Mouse (Mus musculus): Measurements from ENCODE around the gene Nme3. TPM values are rescaled to one million over a fixed set of nuclear protein-coding genes. Genes with fewer than 3 reads are reported as not detected.

The Nme3 gene
- polyA plus RNA-seq (2012; ENCODE audit: insufficient read depth, low replicate concordance), result 18.4 TPM in 1 of 2 replicates, not detected in the other

DNA sequence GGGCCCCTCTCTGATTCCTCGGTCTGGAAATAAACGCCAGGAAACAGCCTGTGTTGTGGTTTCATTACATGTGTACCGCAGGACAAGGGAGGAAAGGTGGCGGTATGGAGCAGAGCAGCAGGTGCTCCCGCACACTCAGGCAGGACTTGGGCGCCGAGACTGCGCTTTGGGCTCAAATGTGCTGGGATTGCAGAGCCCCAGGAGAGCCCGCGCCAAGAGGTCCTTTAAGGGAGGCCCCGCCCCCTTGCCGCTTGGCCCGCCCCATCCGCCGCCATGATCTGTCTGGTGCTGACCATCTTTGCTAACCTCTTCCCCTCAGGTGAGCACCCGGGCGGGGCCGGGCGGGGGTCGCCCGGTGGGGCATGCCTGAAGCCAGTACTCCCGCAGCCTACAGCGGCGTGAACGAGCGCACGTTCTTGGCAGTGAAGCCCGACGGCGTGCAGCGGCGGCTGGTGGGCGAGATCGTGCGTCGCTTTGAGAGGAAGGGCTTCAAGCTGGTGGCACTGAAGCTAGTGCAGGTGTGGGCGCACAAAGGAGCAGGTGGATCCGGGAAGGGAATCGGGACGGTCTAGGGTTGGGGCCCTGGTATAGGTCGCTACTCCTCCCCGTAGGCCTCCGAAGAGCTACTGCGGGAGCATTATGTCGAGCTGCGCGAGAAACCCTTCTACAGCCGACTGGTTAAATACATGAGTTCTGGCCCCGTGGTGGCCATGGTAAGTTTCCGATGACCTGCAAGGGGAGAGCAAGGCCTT, at the start of gene Nme3:
Nme3 (plus strand) TSS at position 260 of the 752 bp plus-strand sequence.
- peaks cover 72% of the 10 kb centered on the region for H3K36me3 ChIP-seq (replicated peaks; ENCODE audit: low read length)
- no peaks in the 10 kb centered on the region for H3K9me3 ChIP-seq
- H3K4me3 ChIP-seq (replicated peaks), result peak within 1 kb of the TSS; percentile 94
- no peaks in the 10 kb centered on the region for H3K27me3 ChIP-seq (replicated peaks)
- peaks cover 69% of the 10 kb centered on the region for H3K4me1 ChIP-seq
- TF ChIP-seq FLI1 (IDR thresholded peaks at IDR 0.05; ENCODE audit: low read length) (no peak), GATA1 (IDR thresholded peaks at IDR 0.05; ENCODE audit: borderline replicate concordance, low read length) (no peak)

DNA sequence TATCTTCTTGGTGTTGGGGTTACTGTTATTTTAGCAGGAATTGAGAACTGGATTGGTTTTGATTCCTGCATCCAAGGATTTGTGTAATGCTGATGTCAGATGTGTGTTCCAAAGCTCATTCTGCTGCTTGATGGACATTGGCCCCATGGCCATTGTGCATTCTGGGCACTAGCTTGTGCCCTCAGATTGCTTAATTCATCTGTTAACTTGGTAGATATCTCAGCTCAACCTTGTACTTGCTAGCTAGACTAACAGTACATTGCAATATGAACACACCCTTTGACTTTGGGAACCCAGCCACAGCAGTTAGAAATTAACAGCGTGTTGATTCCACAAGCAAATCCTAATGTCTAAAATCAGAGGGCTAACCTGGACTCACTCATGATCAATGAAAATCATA, 48.9 kb upstream of the Nme3 start:
- H3K9me3 ChIP-seq, result no peaks in the 10 kb centered on the region
- H3K27me3 ChIP-seq (replicated peaks), result no peaks in the 10 kb centered on the region
- H3K4me1 ChIP-seq, result peaks cover 36% of the 10 kb centered on the region
- H3K36me3 ChIP-seq (replicated peaks; ENCODE audit: low read length), result peaks cover 6% of the 10 kb centered on the region
- no peak for TF ChIP-seq FLI1 (IDR thresholded peaks at IDR 0.05; ENCODE audit: low read length)
- no peak for TF ChIP-seq GATA1 (IDR thresholded peaks at IDR 0.05; ENCODE audit: borderline replicate concordance, low read length)
- H3K4me3 ChIP-seq (replicated peaks), result no peak overlapping the region

DNA sequence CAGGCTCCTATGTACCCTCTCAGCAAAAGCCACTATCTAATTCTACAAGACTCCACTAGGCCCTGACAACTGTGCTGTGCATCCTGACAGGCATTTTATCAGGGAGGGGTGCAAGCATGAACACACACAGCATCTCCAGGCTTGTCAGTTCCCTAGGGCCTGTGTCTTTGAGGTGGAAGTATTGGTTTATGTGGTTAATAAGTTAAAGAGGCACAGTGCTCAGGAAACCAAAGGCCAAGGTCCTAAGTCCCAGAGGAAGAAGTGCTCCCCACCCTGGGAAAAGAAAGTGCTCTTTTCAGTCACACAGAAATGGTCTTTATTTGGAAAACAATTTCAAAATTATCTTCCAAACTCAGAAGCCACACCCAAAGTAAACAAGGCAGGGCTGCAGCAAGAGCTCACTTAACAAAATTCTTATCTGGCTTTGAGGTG, 47.7 kb upstream of the Nme3 start:
- Histone ChIP-seq H3K9me3 (no peaks in the 10 kb centered on the region), H3K36me3 (replicated peaks; ENCODE audit: low read length) (peaks cover 17% of the 10 kb centered on the region), H3K27me3 (replicated peaks) (no peaks in the 10 kb centered on the region), H3K4me3 (replicated peaks) (peak overlapping the region; percentile 100), H3K4me1 (peaks cover 41% of the 10 kb centered on the region)
- no peak for TF ChIP-seq GATA1 (IDR thresholded peaks at IDR 0.05; ENCODE audit: borderline replicate concordance, low read length)
- TF ChIP-seq FLI1 (IDR thresholded peaks at IDR 0.05; ENCODE audit: low read length), result no peak

DNA sequence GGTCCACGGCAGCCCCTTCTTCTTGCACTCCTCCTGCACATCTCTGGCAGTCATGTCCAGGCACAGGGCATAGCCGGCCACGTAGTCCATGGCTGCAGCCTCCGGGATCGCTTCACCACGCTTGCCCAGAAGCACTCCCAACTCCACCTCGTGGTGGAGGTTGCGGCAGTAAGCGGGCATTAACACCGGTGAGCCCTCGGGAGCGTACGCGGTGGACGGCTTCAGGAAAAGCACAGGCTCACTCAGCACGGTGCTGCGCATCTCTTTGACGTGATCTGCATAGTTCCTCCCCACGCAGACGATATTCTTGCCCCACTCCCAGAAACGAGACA, 46.6 kb upstream of the Nme3 start:
- H3K4me1 ChIP-seq, result peaks cover 39% of the 10 kb centered on the region
- H3K4me3 ChIP-seq (replicated peaks), result peak overlapping the region; percentile 100
- no peak for TF ChIP-seq FLI1 (IDR thresholded peaks at IDR 0.05; ENCODE audit: low read length)
- TF ChIP-seq GATA1 (IDR thresholded peaks at IDR 0.05; ENCODE audit: borderline replicate concordance, low read length), result no peak

DNA sequence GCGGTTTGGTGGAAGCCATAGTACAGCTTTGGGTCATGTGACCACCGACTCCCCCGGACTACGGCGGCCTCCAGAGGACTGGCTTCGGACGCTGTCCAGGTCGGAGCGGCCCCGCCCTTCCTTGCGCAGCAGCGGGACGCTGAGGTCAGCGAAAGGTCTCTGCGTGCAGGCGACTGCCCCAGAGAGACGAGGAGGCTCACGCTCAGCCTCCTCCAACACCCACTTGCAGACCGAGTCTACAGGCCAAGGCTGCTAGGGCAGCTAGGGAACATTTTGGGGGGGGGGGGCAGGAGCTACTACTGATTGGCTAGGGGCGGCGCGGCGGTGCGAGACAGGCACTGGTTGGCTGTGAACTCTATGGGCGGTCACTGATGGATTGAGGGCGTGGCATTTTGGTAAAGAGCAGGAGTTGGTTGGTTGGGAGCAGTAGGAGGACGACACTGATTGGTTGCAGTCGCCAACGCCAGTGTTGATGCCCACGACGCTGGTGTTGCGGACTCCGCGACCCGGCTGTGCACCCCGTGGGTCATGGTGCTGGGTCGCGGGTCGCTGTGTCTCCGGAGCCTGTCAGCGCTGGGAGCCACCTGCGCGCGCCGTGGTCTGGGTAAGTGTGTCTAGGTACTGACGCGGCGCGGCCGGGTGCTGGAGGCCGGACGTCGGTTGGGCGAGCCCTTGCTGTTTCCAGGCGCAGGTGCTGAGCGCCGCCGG, 46.1 kb upstream of the Nme3 start, which contains the start of gene Fahd1:
Fahd1 (minus strand) TSS at position 300 of the 708 bp plus-strand sequence.
- Histone ChIP-seq H3K9me3 (no peaks in the 10 kb centered on the region), H3K36me3 (replicated peaks; ENCODE audit: low read length) (peaks cover 30% of the 10 kb centered on the region), H3K4me3 (replicated peaks) (peak within 1 kb of the TSS; percentile 100), H3K4me1 (peaks cover 38% of the 10 kb centered on the region), H3K27me3 (replicated peaks) (no peaks in the 10 kb centered on the region)
- TF ChIP-seq GATA1 (IDR thresholded peaks at IDR 0.05; ENCODE audit: borderline replicate concordance, low read length) (no peak), FLI1 (IDR thresholded peaks at IDR 0.05; ENCODE audit: low read length) (no peak)

More for the DNA sequence above, 46.6 kb upstream of the Nme3 start:
- H3K36me3 ChIP-seq (replicated peaks; ENCODE audit: low read length), result peaks cover 26% of the 10 kb centered on the region
- H3K9me3 ChIP-seq, result no peaks in the 10 kb centered on the region
- no peaks in the 10 kb centered on the region for H3K27me3 ChIP-seq (replicated peaks)

DNA sequence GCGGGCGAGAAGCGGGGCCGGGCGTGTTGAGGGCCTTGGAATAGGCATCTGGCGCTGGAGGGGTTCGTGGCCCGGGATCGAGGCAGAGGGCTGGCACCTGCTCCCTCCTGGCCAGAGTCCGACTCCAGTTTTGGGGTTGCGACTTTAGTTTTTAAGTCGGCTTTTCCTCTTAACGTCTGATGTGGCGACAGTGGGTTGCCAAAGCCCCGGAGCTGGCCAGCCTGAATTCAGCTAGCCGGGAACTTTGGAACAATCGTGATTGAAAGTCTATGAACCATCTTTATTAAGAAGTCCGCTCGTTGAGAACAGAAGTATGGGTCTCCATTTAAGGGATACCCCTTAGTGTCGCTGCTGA, 45.5 kb upstream of the Nme3 start:
- TF ChIP-seq GATA1 (IDR thresholded peaks at IDR 0.05; ENCODE audit: borderline replicate concordance, low read length), result no peak
- no peak for TF ChIP-seq FLI1 (IDR thresholded peaks at IDR 0.05; ENCODE audit: low read length)
- no peaks in the 10 kb centered on the region for H3K9me3 ChIP-seq
- peak overlapping the region; percentile 100 for H3K4me3 ChIP-seq (replicated peaks)
- H3K27me3 ChIP-seq (replicated peaks), result no peaks in the 10 kb centered on the region
- peaks cover 38% of the 10 kb centered on the region for H3K4me1 ChIP-seq
- peaks cover 35% of the 10 kb centered on the region for H3K36me3 ChIP-seq (replicated peaks; ENCODE audit: low read length)

DNA sequence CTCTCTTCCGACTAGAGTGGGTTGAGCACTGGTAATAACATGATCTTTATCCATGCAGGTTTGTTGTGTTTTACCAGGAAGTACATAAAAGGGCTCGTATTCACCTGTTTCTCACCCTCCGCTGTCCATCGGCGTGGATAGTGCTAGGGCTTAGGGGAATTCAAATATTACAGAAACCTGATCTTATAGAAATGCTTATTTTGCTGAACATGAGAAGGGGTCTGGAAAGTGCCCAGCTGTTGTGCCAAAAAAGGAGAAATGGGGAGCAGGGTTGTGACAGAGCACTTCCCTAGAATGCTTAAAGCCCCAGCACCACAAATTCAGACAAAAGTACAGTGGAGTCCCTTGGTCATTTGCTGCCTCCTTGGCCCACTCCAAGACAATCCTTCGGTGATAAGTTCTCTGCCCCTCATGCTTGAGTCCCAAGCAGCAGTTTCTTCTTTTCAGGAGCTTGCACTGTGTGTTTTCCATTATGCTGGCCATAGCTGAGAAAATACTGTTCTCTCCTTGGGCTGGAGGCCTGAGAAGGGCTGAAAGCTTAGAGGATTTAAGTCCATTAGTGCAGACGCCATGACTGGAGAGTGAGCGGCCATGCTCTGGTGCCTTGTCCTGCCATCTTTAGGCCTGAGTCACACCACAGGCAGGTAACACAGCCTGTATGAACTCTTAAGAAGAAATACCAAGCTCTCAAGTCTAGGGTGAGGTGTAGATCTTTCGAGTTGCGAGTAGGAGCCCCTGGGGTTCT, 44.7 kb upstream of the Nme3 start:
- Histone ChIP-seq H3K4me1 (peaks cover 35% of the 10 kb centered on the region), H3K9me3 (no peaks in the 10 kb centered on the region), H3K27me3 (replicated peaks) (no peaks in the 10 kb centered on the region), H3K4me3 (replicated peaks) (peak overlapping the region; percentile 100), H3K36me3 (replicated peaks; ENCODE audit: low read length) (peaks cover 43% of the 10 kb centered on the region)
- no peak for TF ChIP-seq GATA1 (IDR thresholded peaks at IDR 0.05; ENCODE audit: borderline replicate concordance, low read length)
- TF ChIP-seq FLI1 (IDR thresholded peaks at IDR 0.05; ENCODE audit: low read length), result no peak

DNA sequence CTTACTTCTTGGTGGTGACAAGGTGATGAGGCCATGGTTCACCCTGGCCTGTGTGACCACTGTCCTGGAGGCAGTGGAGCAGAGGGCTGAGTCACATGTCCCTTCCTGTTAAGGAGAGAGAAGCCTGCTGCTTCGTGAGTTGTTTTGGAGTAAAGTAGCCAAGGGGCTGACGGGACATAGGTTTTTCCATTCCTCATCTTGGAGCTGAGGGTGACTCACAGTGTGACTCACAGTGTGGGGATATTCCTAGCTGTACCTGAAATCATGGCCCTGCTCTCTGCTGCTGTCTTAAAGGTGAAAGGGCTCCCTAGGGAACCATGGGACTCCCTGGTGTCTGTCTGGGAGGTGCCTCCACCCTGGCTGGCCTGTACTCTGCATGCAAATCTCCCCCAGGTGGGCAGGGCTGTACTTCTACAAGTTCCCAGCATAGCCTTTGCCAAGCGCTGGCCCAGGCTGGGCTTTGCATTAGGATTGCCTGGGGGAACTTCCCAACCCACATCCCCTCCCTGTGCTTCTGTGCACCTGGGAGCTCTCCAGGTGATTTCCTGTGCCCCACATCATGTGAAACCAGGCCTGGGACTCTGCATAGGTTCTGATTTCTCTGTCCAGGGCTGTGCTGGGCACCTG, 40.3 kb upstream of the Nme3 start:
- TF ChIP-seq FLI1 (IDR thresholded peaks at IDR 0.05; ENCODE audit: low read length), result no peak
- no peak for TF ChIP-seq GATA1 (IDR thresholded peaks at IDR 0.05; ENCODE audit: borderline replicate concordance, low read length)
- Histone ChIP-seq H3K4me3 (replicated peaks) (no peak overlapping the region), H3K27me3 (replicated peaks) (no peaks in the 10 kb centered on the region), H3K36me3 (replicated peaks; ENCODE audit: low read length) (peaks cover 73% of the 10 kb centered on the region), H3K4me1 (peaks cover 43% of the 10 kb centered on the region), H3K9me3 (no peaks in the 10 kb centered on the region)

DNA sequence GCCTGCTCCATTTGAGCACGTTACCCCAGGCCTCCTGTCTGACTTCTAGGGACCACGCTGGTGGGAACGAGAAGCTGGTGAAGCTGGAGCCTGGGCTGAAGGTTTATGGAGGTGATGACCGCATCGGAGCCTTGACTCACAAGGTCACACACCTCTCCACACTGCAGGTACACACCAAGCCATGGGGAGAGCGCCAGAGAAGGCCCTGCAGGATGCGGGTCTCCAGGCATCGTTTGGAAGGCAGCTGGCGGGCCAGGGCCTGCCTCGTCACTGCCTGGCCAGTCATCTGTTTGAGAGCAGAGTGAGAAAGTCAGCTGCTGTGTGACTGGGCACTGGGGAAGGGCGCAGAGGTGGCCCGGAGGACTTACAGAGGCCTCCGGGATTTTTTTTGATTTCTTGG, 39.7 kb upstream of the Nme3 start:
- TF ChIP-seq FLI1 (IDR thresholded peaks at IDR 0.05; ENCODE audit: low read length), result no peak
- TF ChIP-seq GATA1 (IDR thresholded peaks at IDR 0.05; ENCODE audit: borderline replicate concordance, low read length), result no peak
- Histone ChIP-seq H3K4me3 (replicated peaks) (no peak overlapping the region), H3K4me1 (peaks cover 37% of the 10 kb centered on the region), H3K27me3 (replicated peaks) (no peaks in the 10 kb centered on the region), H3K36me3 (replicated peaks; ENCODE audit: low read length) (peaks cover 80% of the 10 kb centered on the region), H3K9me3 (no peaks in the 10 kb centered on the region)
